ENCODE assay signal across 9 mouse cellular contexts in genomic region chr13:42565291-42566058, GRCm38 (mm10).
A peak's percentile ranks its signal among the peaks of the same experiment; 100 is the strongest.
DNase-seq lines count a peak whose midpoint lies in the region; ATAC-seq lines count a peak whose summit lies in the region.
"Had no signal": no experiment of that assay in that cellular context is flagged by ENCODE, and none has a peak within 500 bp of the region (broad histone marks: within the 10 kb centered on the region; RNA-seq: fewer than 3 reads in every experiment).

No protein-coding gene starts in this region.

- H3K9ac ChIP-seq in heart, embryonic 12.5 days: no peak overlapping the region
- H3K9ac ChIP-seq in lung, embryonic 16.5 days (ENCODE audit: low read length): no peak overlapping the region

- H3K9me3 ChIP-seq in heart, embryonic 12.5 days (replicated peaks): no peaks in the 10 kb centered on the region
- no peaks in the 10 kb centered on the region for H3K9me3 ChIP-seq in lung, embryonic 16.5 days (ENCODE audit: control insufficient read depth, low read length)

- no peaks in the 10 kb centered on the region for H3K36me3 ChIP-seq in heart, embryonic 12.5 days
- no peaks in the 10 kb centered on the region for H3K36me3 ChIP-seq in lung, embryonic 16.5 days (ENCODE audit: control insufficient read depth, insufficient read depth, low read length)

- DNase-seq in embryo, embryonic 11 days: peak; percentile 17
- DNase-seq in embryo, embryonic 10 days (ENCODE audit: low spot score): no peak
- DNase-seq in kidney, postnatal 10 days: peak; percentile 57
- no peak for DNase-seq in cerebellum, postnatal 4 days (ENCODE audit: low spot score in 2 of 2)
- DNase-seq in spleen, adult 18-20 months: no peak
- DNase-seq: thymus, postnatal 36 days had no signal

- ATAC-seq in heart, embryonic 12.5 days (ENCODE audit: insufficient number of reproducible peaks, low FRiP score): peak; percentile 73
- ATAC-seq in lung, embryonic 16.5 days (ENCODE audit: low read depth): peak; percentile 91
- no peak for ATAC-seq in cerebellum, adult (ENCODE audit: insufficient number of reproducible peaks, low FRiP score, low TSS enrichment)

- H3K27me3 ChIP-seq in heart, embryonic 12.5 days (replicated peaks): no peaks in the 10 kb centered on the region
- H3K27me3 ChIP-seq in lung, embryonic 16.5 days (ENCODE audit: control insufficient read depth, insufficient read depth, low read depth, low read length): no peaks in the 10 kb centered on the region

- no peak overlapping the region for H3K4me3 ChIP-seq in heart, embryonic 12.5 days
- H3K4me3 ChIP-seq in lung, embryonic 16.5 days (ENCODE audit: low read length): peak overlapping the region; percentile 21

- H3K27ac ChIP-seq in heart, embryonic 12.5 days (ENCODE audit: poor library complexity, severe bottlenecking): peak overlapping the region; percentile 52; the same call in 1 of the 2 replicates
- peak overlapping the region; percentile 78 for H3K27ac ChIP-seq in lung, embryonic 16.5 days (ENCODE audit: low read length)

- WGBS in heart, embryonic 12.5 days: 55% methylated on average over 26 of the region's 26 CpGs
- WGBS in lung, embryonic 16.5 days: 30% methylated on average over 26 of the region's 26 CpGs

- H3K4me2 ChIP-seq in heart, embryonic 12.5 days: peak overlapping the region; percentile 31; the same call in 1 of the 2 replicates
- H3K4me2 ChIP-seq in lung, embryonic 16.5 days (ENCODE audit: low read depth, low read length): peak overlapping the region; percentile 46

- no peaks in the 10 kb centered on the region for H3K4me1 ChIP-seq in heart, embryonic 12.5 days (replicated peaks)
- H3K4me1 ChIP-seq in lung, embryonic 16.5 days (replicated peaks; ENCODE audit: control insufficient read depth, insufficient read depth, low read length): no peaks in the 10 kb centered on the region

Comparison
In these comparisons a context has a peak if more than half of its experiments do, and no peak if none do; other contexts are left out.
1. DNase-seq: peak in embryo, embryonic 11 days (single experiment) and kidney, postnatal 10 days (single experiment); none in embryo, embryonic 10 days (single experiment), cerebellum, postnatal 4 days (0 of 2) and spleen, adult 18-20 months (0 of 2).